Mouse (Mus musculus) cerebellum, adult 11 months (tissue): ENCODE measurements around the gene Foxn1.

Experiments used
- DNase-seq: peaks from one replicate; pipeline ENCODE4 v3.0.0; 2022

The Foxn1 gene

GRCm38 (mm10) chr11:78386508-78387043, at the start of gene Foxn1:
Gene Foxn1, minus strand, starts transcription at chr11:78386558.
- no peak for DNase-seq

DNA sequence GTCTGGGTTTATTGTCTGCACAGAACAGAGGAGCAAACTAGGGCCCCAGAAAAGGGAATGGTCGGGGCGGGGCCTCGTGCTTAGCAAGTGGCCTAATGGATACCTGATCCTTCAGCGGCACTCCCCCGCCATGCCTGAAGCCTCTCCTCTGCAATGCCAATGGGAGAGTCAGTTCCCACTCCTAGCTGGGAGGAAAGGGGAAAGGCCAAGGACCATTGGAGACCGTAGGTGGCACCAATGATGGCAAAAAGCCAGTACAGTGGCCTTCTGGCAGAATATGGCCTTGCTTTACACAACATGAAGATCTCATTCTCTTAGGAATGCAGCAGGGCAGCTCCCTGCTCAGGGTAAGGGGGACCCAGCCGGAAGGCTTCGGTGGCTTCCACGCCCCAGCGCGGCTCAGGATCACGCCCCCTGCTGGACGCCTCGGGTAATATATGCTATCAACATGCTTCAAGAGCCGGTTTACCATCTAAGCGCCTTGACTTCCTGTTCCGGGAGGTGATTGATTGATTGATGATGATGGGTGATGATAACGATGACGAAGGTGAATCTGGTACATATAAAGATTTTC, 49.5 kb upstream of the Foxn1 start:
- no peak for DNase-seq

- no peak for DNase-seq
These were observed 47.7 kb upstream of the Foxn1 start for GRCm38 (mm10) chr11:78434052-78434451.

DNA sequence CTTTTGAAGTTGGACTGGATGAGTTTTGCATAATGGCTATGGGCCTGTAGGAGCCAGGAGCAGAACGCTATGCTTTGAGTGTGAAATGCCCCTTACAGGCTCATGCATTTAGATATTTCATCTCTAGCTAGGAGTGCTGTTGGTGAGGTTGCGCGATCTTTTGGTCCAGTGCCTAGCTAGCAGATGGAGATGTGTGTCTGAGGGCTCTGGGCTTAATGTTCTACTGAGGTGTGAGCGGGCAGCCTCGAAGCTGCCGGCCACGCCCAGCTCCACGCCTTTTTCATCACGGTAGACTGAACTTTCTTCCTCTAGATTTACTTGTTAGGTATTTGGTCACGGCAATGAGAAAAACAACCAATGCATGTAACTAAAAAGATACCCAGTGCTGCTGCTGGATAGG, 44.8 kb upstream of the Foxn1 start:
- DNase-seq = no peak

DNA sequence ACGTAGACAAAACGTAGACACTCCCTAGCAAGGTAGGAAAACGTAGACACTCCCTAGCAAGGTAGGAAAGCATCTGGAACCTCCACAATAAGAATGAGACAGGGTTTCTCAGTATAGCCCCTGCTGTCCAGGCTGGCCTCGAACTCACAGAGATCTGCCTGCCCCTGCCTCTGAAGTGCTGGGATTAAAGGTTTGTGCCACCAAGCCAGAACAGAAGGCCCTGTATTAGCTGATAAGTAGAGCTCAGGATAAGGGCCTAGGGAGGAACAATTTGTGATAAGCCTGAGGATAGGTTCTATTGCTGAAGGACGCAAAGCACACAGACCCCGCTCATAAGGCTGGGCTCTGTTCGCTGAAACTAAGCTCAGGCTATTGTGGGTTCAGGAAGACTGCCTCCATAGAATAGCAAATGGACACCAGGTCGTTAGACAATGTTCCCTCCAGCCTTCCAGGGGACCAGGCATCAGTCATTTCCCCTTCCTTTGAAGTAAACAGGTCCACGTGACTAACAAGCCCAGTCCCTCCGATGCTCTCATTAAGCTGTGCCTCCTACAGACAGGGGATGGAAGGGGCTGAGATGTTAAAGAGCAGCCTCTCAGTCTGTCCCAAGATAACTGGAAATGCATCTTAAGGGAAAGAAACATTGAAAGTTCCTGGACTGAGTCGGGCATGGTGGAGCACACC, 44.0 kb upstream of the Foxn1 start:
- DNase-seq = no peak

DNA sequence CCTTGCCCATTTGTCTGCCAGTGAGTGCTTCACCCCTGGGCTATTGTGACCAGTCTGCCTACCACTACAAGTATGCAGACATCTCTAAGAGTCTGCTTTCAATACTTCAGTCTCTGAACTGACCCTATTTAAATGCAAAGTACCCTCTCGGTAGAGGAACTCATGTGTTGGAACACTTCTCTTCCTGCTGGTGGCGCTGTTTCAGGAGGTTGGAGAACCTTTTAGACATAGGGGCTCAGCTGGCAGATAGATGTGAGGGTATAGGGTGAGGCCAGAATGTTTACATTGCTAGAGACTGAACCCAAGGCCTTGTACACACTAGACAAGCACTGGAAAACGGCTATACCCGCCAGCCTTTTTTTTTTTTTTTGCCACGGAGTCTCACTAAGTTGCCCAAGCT, 42.0 kb upstream of the Foxn1 start:
- no peak for DNase-seq

GRCm38 (mm10) chr11:78427655-78428054, 41.3 kb upstream of the Foxn1 start:
- DNase-seq = no peak

GRCm38 (mm10) chr11:78425572-78425971, 39.2 kb upstream of the Foxn1 start:
- no peak for DNase-seq

DNA sequence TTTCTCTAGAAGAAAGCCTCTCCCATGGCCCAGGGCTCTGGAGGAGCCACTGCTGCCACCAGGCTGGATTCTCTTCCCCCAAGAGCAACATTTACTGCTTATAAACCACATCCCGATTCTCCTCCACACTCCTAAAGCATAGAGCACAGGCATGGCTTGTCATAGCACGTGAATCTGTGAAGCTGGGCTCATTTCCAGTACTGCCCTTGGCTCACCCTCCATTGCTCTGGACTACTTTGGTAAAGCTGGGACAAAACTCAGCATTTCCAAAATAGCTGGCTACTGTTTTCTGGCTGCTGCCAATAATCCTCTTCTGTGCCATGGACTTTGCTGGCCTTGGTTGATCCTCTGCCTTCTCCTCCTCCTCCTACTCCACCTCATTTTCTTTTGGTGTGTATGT, 38.0 kb upstream of the Foxn1 start:
- DNase-seq = no peak

DNA sequence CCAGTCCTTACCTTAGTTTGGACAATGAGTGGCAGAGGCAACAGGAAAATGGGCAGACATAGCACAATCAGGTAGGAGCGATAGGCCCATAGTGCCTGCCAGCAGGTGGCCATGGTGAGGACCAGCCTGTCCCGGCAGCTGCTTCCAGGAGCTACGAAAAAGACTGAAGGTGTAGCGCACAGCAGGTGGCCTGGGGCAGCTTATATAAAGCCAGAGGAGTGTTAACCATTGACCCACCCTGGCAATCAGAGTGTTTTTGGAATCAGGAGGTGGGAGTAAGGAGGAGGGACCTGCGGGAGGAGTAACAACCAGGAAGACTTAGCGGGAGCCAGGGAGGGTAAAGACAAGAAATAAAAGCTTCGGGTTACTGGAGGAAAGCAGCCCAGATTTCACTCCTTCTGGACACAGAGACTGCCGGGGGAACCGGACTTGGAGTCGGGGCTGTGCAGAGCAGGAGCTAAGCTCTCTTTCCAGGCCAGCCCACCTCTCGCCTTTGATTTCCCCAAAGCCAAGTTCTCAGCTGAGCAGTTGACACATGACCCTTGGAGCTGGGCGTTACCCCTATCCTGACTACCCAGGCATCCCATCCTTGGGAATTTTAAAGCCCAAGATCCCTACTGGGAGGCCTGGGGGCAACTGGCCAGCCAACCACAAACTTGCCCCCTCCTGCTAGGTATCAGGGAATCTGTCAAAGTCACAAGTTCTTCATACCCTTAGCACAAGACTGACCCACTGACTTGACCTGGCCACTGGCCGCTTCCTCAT, 35.9 kb upstream of the Foxn1 start, which contains the start of gene Slc13a2:
TSS of gene Slc13a2 (minus strand) at position 163 of the 765 bp plus-strand sequence.
- no peak for DNase-seq

GRCm38 (mm10) chr11:78421201-78422009, 35.0 kb upstream of the Foxn1 start:
- no peak for DNase-seq

GRCm38 (mm10) chr11:78420263-78420889, 34.0 kb upstream of the Foxn1 start:
- DNase-seq = no peak

DNA sequence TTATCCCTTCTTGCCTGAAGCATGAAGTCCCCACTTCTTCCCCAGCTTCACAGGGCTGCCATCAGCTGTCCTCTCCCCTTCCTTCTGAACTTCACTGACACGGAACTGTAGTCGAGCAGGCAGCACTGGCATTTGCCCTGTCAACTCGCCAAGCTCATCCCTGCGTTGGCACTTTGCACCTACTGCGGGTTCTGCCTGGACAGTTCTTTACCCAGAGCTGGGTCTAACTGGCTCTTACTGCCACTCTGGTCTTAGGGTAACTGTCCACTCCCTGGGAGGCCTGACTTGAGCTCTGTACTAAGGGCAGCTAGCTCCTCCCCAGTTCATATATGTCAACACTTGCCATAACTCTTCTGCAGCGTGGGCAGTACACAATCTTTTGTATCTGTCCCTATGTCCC, 30.5 kb upstream of the Foxn1 start:
- DNase-seq = no peak

- no peak for DNase-seq
These were observed 26.5 kb upstream of the Foxn1 start for GRCm38 (mm10) chr11:78412861-78413260.

GRCm38 (mm10) chr11:78412324-78412850, 26.0 kb upstream of the Foxn1 start:
- no peak for DNase-seq

GRCm38 (mm10) chr11:78411606-78412323, 25.4 kb upstream of the Foxn1 start:
- DNase-seq = peak; percentile 28

DNA sequence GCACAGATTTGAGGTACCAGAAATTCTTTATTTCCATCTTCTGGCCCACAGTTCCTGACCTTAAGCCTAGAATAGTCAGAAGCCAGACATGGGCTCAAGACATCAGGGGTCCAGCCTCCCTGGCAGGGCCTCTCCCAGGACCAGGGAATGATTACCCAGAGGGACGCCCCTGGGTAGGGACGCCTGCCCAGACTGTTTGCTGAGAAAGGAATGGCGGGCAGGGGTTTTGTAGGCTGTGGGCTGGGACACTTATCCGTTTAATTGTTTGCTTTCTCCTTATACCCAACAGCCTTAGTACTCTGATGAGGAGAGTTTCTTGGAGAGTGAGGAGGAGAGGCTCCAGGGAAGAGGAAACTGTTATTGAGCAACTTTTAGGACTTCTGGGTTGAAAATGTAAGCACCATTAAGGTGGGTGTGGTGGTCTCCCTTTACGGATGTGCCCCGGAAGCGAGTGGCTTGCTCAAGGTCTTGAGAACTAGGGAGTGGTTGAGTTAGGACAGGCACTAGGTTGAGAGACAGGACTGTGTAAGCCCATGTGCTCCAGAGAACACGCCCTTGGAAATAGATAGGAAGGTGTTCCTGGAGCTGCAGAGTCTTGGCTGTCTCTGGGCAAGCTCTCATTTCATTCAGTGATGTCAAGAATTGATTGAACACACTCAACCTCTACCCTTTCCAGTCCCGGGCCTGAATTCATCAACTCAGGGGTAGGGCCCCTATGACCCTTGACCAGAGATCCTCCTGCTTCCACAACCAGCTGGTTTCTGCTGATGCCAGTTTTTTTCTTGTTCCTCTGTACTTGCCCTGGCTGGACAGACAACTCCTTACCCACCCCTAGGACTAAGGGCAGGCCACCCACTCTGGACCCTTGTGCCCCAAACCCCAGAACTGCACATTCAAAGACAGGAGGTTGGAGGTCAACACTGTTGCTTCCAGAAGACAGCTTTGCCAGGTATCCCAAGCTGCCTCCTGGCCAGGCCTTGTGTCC, 22.2 kb upstream of the Foxn1 start:
- no peak for DNase-seq

GRCm38 (mm10) chr11:78402062-78402461, 15.7 kb upstream of the Foxn1 start:
- no peak for DNase-seq

DNA sequence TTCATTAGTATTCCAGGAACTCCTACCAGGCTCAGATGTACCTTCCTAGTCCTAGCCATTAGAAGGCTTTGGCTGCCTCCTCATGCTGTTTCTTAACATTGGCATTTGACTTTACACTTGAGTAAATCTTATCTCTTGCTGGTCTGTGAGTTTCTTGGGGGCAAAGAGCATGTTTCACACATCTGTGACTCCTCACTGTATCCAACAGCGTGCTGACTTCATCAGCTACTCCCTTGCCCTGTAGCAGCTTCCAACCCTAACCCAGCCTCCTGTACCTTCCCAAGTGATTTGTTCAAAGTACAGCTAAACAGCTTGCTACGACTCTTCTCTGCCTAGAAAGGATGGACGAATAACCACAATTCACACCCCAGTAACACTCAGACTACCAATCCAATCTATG, 15.1 kb upstream of the Foxn1 start:
- no peak for DNase-seq

- no peak for DNase-seq
These were observed 14.6 kb upstream of the Foxn1 start for GRCm38 (mm10) chr11:78400936-78401335.
